Mouse (Mus musculus): ENCODE results near the gene Cyyr1.

Gene Cyyr1

GRCm38 (mm10) chr16:85470057-85470456 is 83.1 kb downstream of the Cyyr1 start:
- no peak for DNase-seq (ENCODE audit: low read depth, low spot score)

GRCm38 (mm10) chr16:85455043-85455442 is 98.2 kb downstream of the Cyyr1 start:
- DNase-seq (ENCODE audit: low read depth, low spot score) = no peak

- no peak for DNase-seq (ENCODE audit: low read depth, low spot score)
Observed at GRCm38 (mm10) chr16:85446306-85446705, 106.9 kb downstream of the Cyyr1 start.

DNA sequence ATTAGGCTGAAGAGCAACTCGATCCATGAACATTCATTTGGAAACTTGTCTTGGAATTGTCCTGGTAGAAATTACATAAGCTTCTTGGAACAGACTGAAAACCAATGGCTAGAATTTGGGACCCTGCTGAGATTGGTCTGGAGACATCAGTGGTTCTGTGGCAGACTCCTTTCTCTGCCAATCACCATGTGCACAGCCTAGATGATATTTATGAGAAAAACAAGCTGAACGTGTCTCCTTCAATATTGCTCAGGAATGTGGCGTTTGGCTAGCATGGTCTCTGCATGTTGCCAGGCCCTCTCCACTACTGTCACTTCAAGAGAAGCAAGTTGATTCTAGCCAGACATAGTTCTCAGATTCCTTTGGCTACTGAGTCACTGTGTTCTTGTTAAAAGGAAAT is 107.4 kb downstream of the Cyyr1 start:
- no peak for DNase-seq (ENCODE audit: low read depth, low spot score)

GRCm38 (mm10) chr16:85435427-85435826 is 117.8 kb downstream of the Cyyr1 start:
- peak; percentile 27 for DNase-seq (ENCODE audit: low read depth, low spot score)

DNA sequence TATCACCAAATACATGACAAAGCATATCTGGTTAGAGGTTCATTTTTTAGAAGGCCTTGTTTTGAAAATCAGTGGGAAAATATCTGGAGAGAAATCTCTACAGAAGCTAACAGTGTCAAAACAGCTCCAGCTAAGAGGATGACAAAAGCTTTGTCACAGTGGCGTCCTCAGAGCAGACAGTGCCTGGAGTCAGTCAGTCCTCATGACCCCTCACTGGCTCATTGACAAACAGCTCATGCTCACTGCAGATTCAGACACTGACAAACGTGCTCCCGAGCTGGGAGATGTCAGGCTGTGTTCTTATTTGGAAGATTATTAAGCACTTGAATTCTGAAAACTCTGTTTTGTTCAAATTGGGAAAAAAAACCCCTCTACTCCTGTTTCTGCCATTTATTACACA is 124.0 kb downstream of the Cyyr1 start:
- no peak for DNase-seq (ENCODE audit: low read depth, low spot score)

GRCm38 (mm10) chr16:85422889-85423288 is 130.3 kb downstream of the Cyyr1 start:
- no peak for DNase-seq (ENCODE audit: low read depth, low spot score)

- DNase-seq (ENCODE audit: low read depth, low spot score) = peak; percentile 30
Observed at GRCm38 (mm10) chr16:85415415-85415814, 137.8 kb downstream of the Cyyr1 start.

DNA sequence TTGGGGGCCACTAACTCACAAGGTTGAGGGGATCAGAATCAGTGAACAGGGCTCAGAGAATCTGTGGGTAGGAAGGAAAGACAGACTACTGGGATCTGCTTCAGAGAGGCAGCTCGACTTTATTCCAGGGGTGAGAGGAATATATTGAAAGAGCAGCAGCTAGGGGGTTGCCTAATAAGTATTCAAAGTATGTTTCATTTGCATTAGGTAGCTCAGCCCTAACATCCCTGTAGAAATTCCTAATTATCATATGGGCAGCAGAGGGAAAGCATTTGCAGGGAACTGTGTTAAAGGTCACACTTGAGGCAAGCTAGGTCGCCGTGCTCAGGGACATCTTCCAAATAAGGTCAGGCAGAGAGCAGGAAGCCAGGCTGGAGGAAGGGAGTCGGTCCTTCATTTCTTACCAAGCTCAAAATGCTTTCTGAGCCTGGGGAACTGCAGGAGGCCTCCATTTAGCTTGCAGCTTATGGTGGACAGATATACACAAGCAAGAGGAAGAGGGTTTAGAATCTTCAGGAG is 159.7 kb downstream of the Cyyr1 start:
- no peak for DNase-seq (ENCODE audit: low read depth, low spot score)

GRCm38 (mm10) chr16:85386801-85387200 is 166.4 kb downstream of the Cyyr1 start:
- no peak for DNase-seq (ENCODE audit: low read depth, low spot score)

All from ZHBTc4 (cell line).